Mouse (Mus musculus): ENCODE data around the gene Tns4.

Gene Tns4

GRCm38 (mm10) chr11:99089077-99089601 lies at the start of gene Tns4:
TSS of gene Tns4 (minus strand) at chr11:99089306.
- DNase-seq (ENCODE audit: low spot score) = no peak

- DNase-seq (ENCODE audit: low spot score) = no peak
Observed at GRCm38 (mm10) chr11:99137385-99137784, 48.3 kb upstream of the Tns4 start.

GRCm38 (mm10) chr11:99136961-99137360 lies 47.9 kb upstream of the Tns4 start:
- no peak for DNase-seq (ENCODE audit: low spot score)

- DNase-seq (ENCODE audit: low spot score) = no peak
Observed at GRCm38 (mm10) chr11:99136361-99136760, 47.3 kb upstream of the Tns4 start.

GRCm38 (mm10) chr11:99135047-99135440 lies 45.9 kb upstream of the Tns4 start:
- DNase-seq (ENCODE audit: low spot score) = no peak

- peak; percentile 43 for DNase-seq (ENCODE audit: low spot score)
Observed at GRCm38 (mm10) chr11:99134266-99135046, 45.4 kb upstream of the Tns4 start.

- peak; percentile 45 for DNase-seq (ENCODE audit: low spot score)
Observed at GRCm38 (mm10) chr11:99133285-99133897, 44.3 kb upstream of the Tns4 start.

- DNase-seq (ENCODE audit: low spot score) = peak; percentile 89
Observed at GRCm38 (mm10) chr11:99132091-99132730, 43.1 kb upstream of the Tns4 start.

GRCm38 (mm10) chr11:99131463-99131840 lies 42.3 kb upstream of the Tns4 start:
- no peak for DNase-seq (ENCODE audit: low spot score)

- DNase-seq (ENCODE audit: low spot score) = no peak
Observed at GRCm38 (mm10) chr11:99130736-99131462, 41.8 kb upstream of the Tns4 start.

GRCm38 (mm10) chr11:99129287-99129686 lies 40.2 kb upstream of the Tns4 start:
- no peak for DNase-seq (ENCODE audit: low spot score)

GRCm38 (mm10) chr11:99127785-99128682 lies 38.9 kb upstream of the Tns4 start:
- DNase-seq (ENCODE audit: low spot score) = no peak

GRCm38 (mm10) chr11:99126482-99127253 lies 37.6 kb upstream of the Tns4 start:
- DNase-seq (ENCODE audit: low spot score) = no peak

GRCm38 (mm10) chr11:99124635-99125029 lies 35.5 kb upstream of the Tns4 start:
- no peak for DNase-seq (ENCODE audit: low spot score)

- peak; percentile 86 for DNase-seq (ENCODE audit: low spot score)
Observed at GRCm38 (mm10) chr11:99123977-99124634, 35.0 kb upstream of the Tns4 start.

GRCm38 (mm10) chr11:99122703-99123102 lies 33.6 kb upstream of the Tns4 start:
- DNase-seq (ENCODE audit: low spot score) = no peak

GRCm38 (mm10) chr11:99121218-99121631 lies 32.1 kb upstream of the Tns4 start:
- DNase-seq (ENCODE audit: low spot score) = no peak

- DNase-seq (ENCODE audit: low spot score) = no peak
Observed at GRCm38 (mm10) chr11:99120524-99121217, 31.6 kb upstream of the Tns4 start.

GRCm38 (mm10) chr11:99118963-99119362 lies 29.9 kb upstream of the Tns4 start:
- no peak for DNase-seq (ENCODE audit: low spot score)

Data from embryo, embryonic 10.5 days (tissue).